Mouse (Mus musculus): ENCODE measurements around the gene Jakmip3.

Gene Jakmip3

GRCm38 (mm10) chr7:139096399-139096798 lies 155.9 kb downstream of the Jakmip3 start:
- no peak for DNase-seq (ENCODE audit: low spot score in 2 of 2)

- no peak for DNase-seq (ENCODE audit: low spot score in 2 of 2)
Observed at GRCm38 (mm10) chr7:139100531-139101095, 160.1 kb downstream of the Jakmip3 start.

GRCm38 (mm10) chr7:139101286-139101804 lies 160.8 kb downstream of the Jakmip3 start:
- DNase-seq (ENCODE audit: low spot score in 2 of 2): no peak

- no peak for DNase-seq (ENCODE audit: low spot score in 2 of 2)
Observed at GRCm38 (mm10) chr7:139101826-139102225, 161.3 kb downstream of the Jakmip3 start.

GRCm38 (mm10) chr7:139103960-139104381 lies 163.4 kb downstream of the Jakmip3 start:
- no peak for DNase-seq (ENCODE audit: low spot score in 2 of 2)

- DNase-seq (ENCODE audit: low spot score in 2 of 2): no peak
Observed at GRCm38 (mm10) chr7:139105076-139105475, 164.5 kb downstream of the Jakmip3 start.

GRCm38 (mm10) chr7:139105705-139106104 lies 165.2 kb downstream of the Jakmip3 start:
- no peak for DNase-seq (ENCODE audit: low spot score in 2 of 2)

- DNase-seq (ENCODE audit: low spot score in 2 of 2): no peak
Observed at GRCm38 (mm10) chr7:139107908-139108650, 167.5 kb downstream of the Jakmip3 start.

- DNase-seq (ENCODE audit: low spot score in 2 of 2): peak; percentile 53 to 58
Observed at GRCm38 (mm10) chr7:139119152-139119774, 178.7 kb downstream of the Jakmip3 start.

- no peak for DNase-seq (ENCODE audit: low spot score in 2 of 2)
Observed at GRCm38 (mm10) chr7:139119775-139120153, 179.2 kb downstream of the Jakmip3 start.

- DNase-seq (ENCODE audit: low spot score in 2 of 2): no peak
Observed at GRCm38 (mm10) chr7:139125881-139126280, 185.4 kb downstream of the Jakmip3 start.

GRCm38 (mm10) chr7:139126549-139126948 lies 186.0 kb downstream of the Jakmip3 start:
- no peak for DNase-seq (ENCODE audit: low spot score in 2 of 2)

- no peak for DNase-seq (ENCODE audit: low spot score in 2 of 2)
Observed at GRCm38 (mm10) chr7:139128994-139129393, 188.5 kb downstream of the Jakmip3 start.

GRCm38 (mm10) chr7:139130361-139130760 lies 189.8 kb downstream of the Jakmip3 start:
- DNase-seq (ENCODE audit: low spot score in 2 of 2): no peak

GRCm38 (mm10) chr7:139131538-139131937 lies 191.0 kb downstream of the Jakmip3 start:
- DNase-seq (ENCODE audit: low spot score in 2 of 2): no peak

GRCm38 (mm10) chr7:139133446-139133845 lies 192.9 kb downstream of the Jakmip3 start:
- DNase-seq (ENCODE audit: low spot score in 2 of 2): no peak

Data from natural killer cell, adult 2 months (primary cell).